Mouse (Mus musculus) ES-Bruce4 (cell line): ENCODE data around the gene Spr. TPM values are rescaled to one million over a fixed set of nuclear protein-coding genes. Genes with fewer than 3 reads are reported as not detected.
"Not testable (repeated sequence)": the region's sequence is repeated elsewhere in the genome, so short reads cannot be mapped to it uniquely, and the experiment has no call there.

Experiments
- H3K27ac ChIP-seq: 2 replicates; pipeline ENCODE4 v1.5.1; 2012; ENCODE audit warnings: low read length, inconsistent platforms; ENCODE audit not compliant: insufficient read depth
- H3K27me3 ChIP-seq: 2 replicates; pipeline ENCODE4 v1.6.1; 2012; ENCODE audit warnings: mild to moderate bottlenecking, low read length, inconsistent platforms; ENCODE audit not compliant: control insufficient read depth, poor library complexity, insufficient read depth, severe bottlenecking
- H3K36me3 ChIP-seq: 2 replicates; pipeline ENCODE4 v1.6.1; 2012; ENCODE audit warnings: inconsistent platforms, mild to moderate bottlenecking, low read length, moderate library complexity; ENCODE audit not compliant: control insufficient read depth, poor library complexity, insufficient read depth, severe bottlenecking
- H3K4me1 ChIP-seq: one replicate; pipeline ENCODE4 v1.8.1; 2011; ENCODE audit warnings: low read length; ENCODE audit not compliant: control insufficient read depth, insufficient read depth
- H3K4me3 ChIP-seq: 2 replicates; pipeline ENCODE4 v1.5.1; 2011; ENCODE audit warnings: low read depth, mild to moderate bottlenecking, low read length
- H3K9ac ChIP-seq: 2 replicates; pipeline ENCODE4 v1.6.1; 2012; ENCODE audit warnings: low read depth, mild to moderate bottlenecking, inconsistent platforms; ENCODE audit not compliant: poor library complexity, severe bottlenecking
- H3K9me3 ChIP-seq: replicated peaks from 2 replicates; pipeline ENCODE4 v1.6.1; 2012; ENCODE audit warnings: mild to moderate bottlenecking, low read length, inconsistent platforms; ENCODE audit not compliant: control insufficient read depth, poor library complexity, insufficient read depth, severe bottlenecking
- CTCF ChIP-seq: IDR thresholded peaks from one replicate; pipeline ENCODE4 v1.8.1; 2011; ENCODE audit warnings: low read depth, low read length
- EP300 ChIP-seq: IDR thresholded peaks from 2 replicates; pipeline ENCODE4 v1.6.1; 2011; ENCODE audit warnings: low read depth, low read length; ENCODE audit not compliant: insufficient read depth
- POLR2A ChIP-seq: IDR thresholded peaks from one replicate; pipeline ENCODE4 v1.8.1; 2011; ENCODE audit warnings: low read length; ENCODE audit not compliant: insufficient read depth
- polyA plus RNA-seq: library from polyadenylated mRNA; stranded (reverse); fragments of >200 nt; gene quantifications from 2 replicates; pipeline ENCODE4 v1.2.4, GENCODE M21; 2011; ENCODE audit warnings: low read depth; ENCODE audit not compliant: missing spikeins, insufficient read depth, insufficient read length

Gene Spr
- polyA plus RNA-seq, 1 experiment = 26.9 TPM

- Histone ChIP-seq H3K27me3 (no peaks in the 10 kb centered on the region), H3K4me3 (no peak overlapping the region), H3K27ac (no peak overlapping the region), H3K4me1 (no peaks in the 10 kb centered on the region), H3K9ac (no peak overlapping the region), H3K9me3 (no peaks in the 10 kb centered on the region), H3K36me3 (no peaks in the 10 kb centered on the region)
- TF ChIP-seq POLR2A = no peak
- TF ChIP-seq CTCF = peak; percentile 74
Observed at GRCm38 (mm10) chr6:85153970-85154540, 16.5 kb upstream of the Spr start.

GRCm38 (mm10) chr6:85150386-85150785, 12.8 kb upstream of the Spr start:
- Histone ChIP-seq H3K9ac (no peak overlapping the region), H3K4me1 (no peaks in the 10 kb centered on the region), H3K36me3 (no peaks in the 10 kb centered on the region), H3K9me3 (no peaks in the 10 kb centered on the region), H3K27me3 (no peaks in the 10 kb centered on the region), H3K4me3 (no peak overlapping the region), H3K27ac (no peak overlapping the region)
- no peak for TF ChIP-seq EP300
- no peak for TF ChIP-seq POLR2A
- no peak for TF ChIP-seq CTCF

- TF ChIP-seq CTCF = no peak
- TF ChIP-seq POLR2A = no peak
- TF ChIP-seq EP300 = 0 out of 2 replicates have a peak, but pooled peaks have one; percentile 36
- H3K4me3 ChIP-seq = no peak overlapping the region
- no peak overlapping the region for H3K27ac ChIP-seq
- H3K27me3 ChIP-seq = no peaks in the 10 kb centered on the region
- no peaks in the 10 kb centered on the region for H3K36me3 ChIP-seq
- H3K4me1 ChIP-seq = no peaks in the 10 kb centered on the region
- no peaks in the 10 kb centered on the region for H3K9me3 ChIP-seq
- H3K9ac ChIP-seq = no peak overlapping the region
Observed at GRCm38 (mm10) chr6:85147636-85148035, 10.1 kb upstream of the Spr start.

GRCm38 (mm10) chr6:85144466-85144865, 6.9 kb upstream of the Spr start:
- H3K27me3 ChIP-seq = no peaks in the 10 kb centered on the region
- no peaks in the 10 kb centered on the region for H3K36me3 ChIP-seq
- no peak overlapping the region for H3K9ac ChIP-seq
- no peak overlapping the region for H3K4me3 ChIP-seq
- H3K9me3 ChIP-seq = no peaks in the 10 kb centered on the region
- H3K27ac ChIP-seq = no peak overlapping the region
- TF ChIP-seq POLR2A (no peak), EP300 (no peak)
- H3K4me1 ChIP-seq = no peaks in the 10 kb centered on the region

GRCm38 (mm10) chr6:85141013-85141412, 3.4 kb upstream of the Spr start:
- H3K4me1 ChIP-seq, H3K4me3 ChIP-seq, H3K27me3 ChIP-seq, H3K27ac ChIP-seq, H3K9ac ChIP-seq, H3K9me3 ChIP-seq, H3K36me3 ChIP-seq: not testable (repeated sequence)
- peak; percentile 72 for TF ChIP-seq CTCF

- H3K4me3 ChIP-seq = no peak overlapping the region
- H3K36me3 ChIP-seq = no peaks in the 10 kb centered on the region
- no peak overlapping the region for H3K9ac ChIP-seq
- H3K27ac ChIP-seq = no peak overlapping the region
- H3K27me3 ChIP-seq = no peaks in the 10 kb centered on the region
- H3K4me1 ChIP-seq = no peaks in the 10 kb centered on the region
- TF ChIP-seq CTCF = peak; percentile 41
- no peak for TF ChIP-seq EP300
- no peaks in the 10 kb centered on the region for H3K9me3 ChIP-seq
Observed at GRCm38 (mm10) chr6:85139534-85139933, 2.0 kb upstream of the Spr start.

GRCm38 (mm10) chr6:85136784-85137183, 782 bp downstream of the Spr start:
- peak overlapping the region; percentile 78; the same call in 1 of the 2 replicates for H3K9ac ChIP-seq
- H3K4me1 ChIP-seq, H3K27me3 ChIP-seq, H3K27ac ChIP-seq, H3K36me3 ChIP-seq, H3K9me3 ChIP-seq: not testable (repeated sequence)
- H3K4me3 ChIP-seq = peak overlapping the region; percentile 74
